Mouse (Mus musculus) myocyte (in vitro differentiated cells): ENCODE data around the gene Plekhd1.

Experiments
- CEBPB ChIP-seq: IDR thresholded peaks from 2 replicates; pipeline ENCODE4 v1.6.1; 2011; ENCODE audit warnings: mild to moderate bottlenecking, moderate library complexity; ENCODE audit not compliant: poor library complexity, insufficient read depth, severe bottlenecking
- MAX ChIP-seq: IDR thresholded peaks from one replicate; pipeline ENCODE4 v1.6.1; 2011; ENCODE audit warnings: low read depth, mild to moderate bottlenecking, control low read depth
- MYOD1 ChIP-seq, 3 experiments: IDR thresholded peaks; one replicate each; pipeline ENCODE4 v1.6.1; 2011; ENCODE audit warnings: control low read depth in 2 of 3, low read depth in 2 of 3, mild to moderate bottlenecking in 2 of 3, moderate library complexity in 1 of 3; ENCODE audit not compliant: insufficient read length in 2 of 3, control insufficient read depth in 1 of 3
- POLR2A ChIP-seq: IDR thresholded peaks from one replicate; pipeline ENCODE4 v1.6.1; 2011; ENCODE audit warnings: low read depth, mild to moderate bottlenecking, control low read depth, moderate library complexity; ENCODE audit not compliant: insufficient read length
- POLR2AphosphoS2 ChIP-seq: IDR thresholded peaks from one replicate; pipeline ENCODE4 v1.6.1; 2011; ENCODE audit warnings: low read depth, control low read depth; ENCODE audit not compliant: insufficient read length
- USF1 ChIP-seq: IDR thresholded peaks from one replicate; pipeline ENCODE4 v1.6.1; 2011; ENCODE audit warnings: low read depth, mild to moderate bottlenecking, control low read depth, moderate library complexity

DNA sequence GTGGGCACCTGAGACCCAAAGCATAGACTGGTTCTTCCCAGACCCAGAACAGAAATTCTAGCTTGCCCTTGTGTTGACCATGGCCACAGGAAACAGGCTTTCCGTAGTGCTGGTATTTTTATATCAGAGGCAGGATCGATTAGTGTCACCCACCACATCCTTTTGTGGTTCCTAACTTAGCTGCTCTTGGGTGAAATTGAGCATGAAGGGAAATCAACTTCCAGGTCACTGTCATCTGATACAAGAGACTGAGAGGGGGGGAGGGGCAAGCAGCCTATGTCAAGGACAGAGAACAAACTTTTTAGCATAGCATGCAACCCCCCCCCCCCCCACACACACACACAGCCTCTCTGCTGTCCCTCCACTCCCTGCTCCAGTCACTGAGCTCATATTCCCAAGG lies 26.8 kb downstream of the Plekhd1 start:
- TF ChIP-seq POLR2A, result no peak
- TF ChIP-seq MAX, result no peak
- TF ChIP-seq CEBPB, result no peak
- no peak for TF ChIP-seq MYOD1 (IDR thresholded peaks at IDR 0.05; ENCODE audit: control insufficient read depth in 1 of 3, insufficient read length in 2 of 3, low read depth in 2 of 3)
- no peak for TF ChIP-seq USF1
- no peak for TF ChIP-seq POLR2AphosphoS2
